Mouse (Mus musculus): ENCODE data around the gene Sigirr.

Sigirr gene

DNA sequence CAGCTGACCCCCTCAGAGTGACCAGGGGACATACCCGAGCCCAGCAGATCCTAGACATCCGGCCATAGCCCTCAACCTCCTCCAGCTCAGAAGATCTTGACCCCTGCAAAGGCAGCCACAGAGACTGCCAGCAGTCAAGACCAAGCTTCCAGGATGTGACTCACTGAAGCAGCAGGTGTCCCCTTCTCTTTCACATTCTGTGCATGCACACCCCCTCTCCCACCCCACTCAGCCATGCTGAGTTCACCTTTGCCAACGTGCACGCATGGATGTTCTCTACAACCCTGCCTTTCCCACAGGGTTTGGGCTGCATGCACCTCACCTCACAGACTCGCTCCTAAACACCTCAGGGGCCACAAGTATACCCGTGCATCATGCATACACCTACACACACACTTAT, 4.4 kb downstream of the Sigirr start:
- DNase-seq = no peak

DNA sequence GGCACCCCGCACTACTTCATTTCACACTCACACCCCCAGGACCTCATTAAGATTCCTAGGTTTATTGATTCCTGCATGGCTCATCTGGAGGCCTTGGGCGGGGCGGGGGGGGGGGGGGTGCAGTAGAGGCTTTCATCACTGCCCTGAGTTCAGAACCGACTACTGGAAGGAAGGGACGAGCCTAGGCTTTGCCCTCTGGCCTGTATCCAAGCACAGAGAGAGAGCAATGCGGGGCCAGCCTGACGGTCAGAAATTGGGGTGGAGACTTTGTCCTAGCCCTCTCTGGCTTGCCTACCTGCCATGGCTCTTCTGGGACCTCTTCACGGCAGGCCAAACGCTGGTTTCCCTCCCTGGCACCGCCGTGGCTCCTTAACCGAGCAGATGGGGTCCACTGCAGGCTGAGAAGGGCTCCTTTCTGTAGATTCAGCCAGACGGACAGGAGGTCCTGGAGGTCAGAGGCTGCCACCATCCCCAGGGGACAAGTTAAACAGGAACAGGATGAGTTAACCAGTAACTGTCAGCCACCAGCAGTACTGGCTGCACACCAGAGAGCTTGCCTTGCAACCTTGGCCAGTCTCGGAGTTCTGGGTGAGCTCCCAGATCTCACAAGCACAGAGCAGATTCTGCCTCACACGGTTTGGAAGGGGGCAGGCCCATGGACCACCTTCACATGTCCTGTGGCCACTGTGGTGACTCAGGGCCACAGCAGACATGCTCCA, 5.7 kb downstream of the Sigirr start:
- no peak for DNase-seq

DNA sequence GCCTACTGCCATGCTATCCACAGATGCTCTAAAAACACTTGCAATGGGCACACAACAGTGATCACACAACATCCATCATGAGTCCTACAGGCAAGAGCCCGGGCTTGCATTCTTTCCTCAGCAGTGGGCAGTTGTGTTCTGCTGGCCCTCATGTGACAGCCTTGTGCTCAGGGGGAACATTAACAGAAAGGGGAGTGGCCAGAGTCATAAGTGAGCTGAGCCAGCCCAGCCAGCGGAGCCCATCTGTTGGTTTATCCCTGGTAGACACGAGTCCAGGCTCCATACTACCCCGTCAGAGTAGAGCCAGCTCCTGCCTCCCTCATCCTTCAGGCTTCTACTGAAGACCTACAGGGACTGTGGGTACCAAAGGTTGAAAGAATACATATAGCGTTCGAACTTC, 6.4 kb downstream of the Sigirr start:
- no peak for DNase-seq

DNA sequence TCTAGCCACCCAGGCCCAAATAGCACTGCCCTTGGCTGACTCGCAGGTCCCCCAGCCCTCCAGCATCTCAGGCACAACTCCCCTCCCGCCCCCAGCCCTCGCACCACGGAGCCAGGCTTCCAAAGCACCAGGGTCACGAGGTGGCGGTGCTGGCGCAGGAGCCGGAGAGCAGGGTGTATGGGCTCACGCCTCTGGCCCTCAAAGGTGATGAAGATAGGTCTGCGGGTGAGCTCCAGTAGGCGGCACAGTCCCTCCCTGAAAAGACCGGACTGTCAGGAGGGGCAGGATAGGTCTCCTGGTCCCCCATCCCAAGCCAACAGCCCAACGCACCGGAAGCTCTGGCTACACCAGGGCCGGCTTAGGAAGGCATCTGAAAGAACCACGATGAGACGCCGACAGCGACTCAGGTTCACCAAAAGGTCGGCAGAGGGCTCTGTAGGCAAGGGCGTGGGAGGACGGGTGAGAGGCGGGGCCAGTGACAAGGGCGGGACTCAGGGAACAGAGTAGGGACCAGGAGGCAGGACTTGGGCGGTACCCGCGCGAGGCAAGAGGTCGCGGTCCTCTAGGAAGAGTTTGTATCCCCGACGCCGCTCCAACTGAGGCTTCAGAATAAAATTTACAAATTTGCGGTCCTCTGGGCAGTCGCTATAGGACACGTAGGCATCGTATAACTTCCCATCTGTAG, 8.2 kb downstream of the Sigirr start:
- DNase-seq = peak; percentile 18

DNA sequence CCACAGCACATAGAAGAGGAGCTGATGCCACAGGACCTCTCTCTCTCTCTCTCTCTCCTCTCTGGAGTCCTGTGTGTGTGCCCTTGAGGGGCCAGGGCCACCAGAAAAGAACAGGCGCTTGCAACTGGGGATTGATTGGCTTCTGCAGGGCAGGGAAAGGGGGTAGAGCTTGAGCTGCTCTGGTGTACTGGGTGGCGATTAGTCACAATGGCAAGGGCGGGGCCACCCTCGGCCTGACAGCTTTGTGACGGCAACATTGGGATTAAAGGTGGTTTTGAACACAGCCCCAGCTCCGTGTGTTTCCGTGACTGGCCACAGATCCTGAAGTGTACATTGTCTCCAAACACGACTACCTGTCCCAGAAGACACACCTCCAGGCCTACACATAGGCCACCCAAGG, 10.1 kb downstream of the Sigirr start:
- DNase-seq = no peak

DNA sequence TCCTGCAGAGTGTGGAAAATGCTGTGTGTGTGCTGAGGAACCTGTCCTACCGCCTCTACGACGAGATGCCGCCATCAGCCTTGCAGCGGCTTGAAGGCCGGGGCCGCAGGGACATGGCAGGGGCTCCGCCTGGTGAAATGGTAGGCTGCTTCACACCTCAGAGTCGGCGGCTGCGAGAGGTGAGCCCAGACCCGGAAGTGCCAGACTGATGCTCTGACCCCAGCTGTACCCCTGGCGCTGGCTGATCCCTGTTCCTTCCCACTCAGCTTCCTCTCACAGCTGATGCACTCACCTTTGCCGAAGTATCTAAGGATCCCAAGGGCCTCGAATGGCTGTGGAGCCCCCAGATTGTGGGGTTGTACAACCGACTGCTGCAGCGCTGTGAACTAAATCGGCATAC, 11.9 kb downstream of the Sigirr start:
- DNase-seq = no peak

DNA sequence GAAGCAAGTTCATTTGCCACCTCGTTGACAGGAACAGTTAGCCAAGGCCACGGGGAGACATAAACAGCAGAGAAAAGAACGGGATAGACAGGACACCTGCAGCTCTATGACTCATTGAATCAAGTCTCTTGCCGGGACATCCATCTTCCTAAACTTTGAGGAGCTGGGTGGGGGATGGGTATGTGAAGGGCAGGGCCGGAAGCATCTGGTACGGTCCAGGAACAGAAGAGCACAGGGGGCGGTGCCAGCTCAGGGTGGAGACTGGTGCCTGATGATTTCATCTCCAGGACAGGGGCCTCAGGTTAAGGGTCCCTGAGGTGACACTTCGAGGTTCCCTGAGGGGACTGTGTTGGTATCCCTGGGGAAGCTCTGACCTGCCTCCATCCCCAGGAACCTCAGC, 12.5 kb downstream of the Sigirr start:
- DNase-seq = no peak

DNA sequence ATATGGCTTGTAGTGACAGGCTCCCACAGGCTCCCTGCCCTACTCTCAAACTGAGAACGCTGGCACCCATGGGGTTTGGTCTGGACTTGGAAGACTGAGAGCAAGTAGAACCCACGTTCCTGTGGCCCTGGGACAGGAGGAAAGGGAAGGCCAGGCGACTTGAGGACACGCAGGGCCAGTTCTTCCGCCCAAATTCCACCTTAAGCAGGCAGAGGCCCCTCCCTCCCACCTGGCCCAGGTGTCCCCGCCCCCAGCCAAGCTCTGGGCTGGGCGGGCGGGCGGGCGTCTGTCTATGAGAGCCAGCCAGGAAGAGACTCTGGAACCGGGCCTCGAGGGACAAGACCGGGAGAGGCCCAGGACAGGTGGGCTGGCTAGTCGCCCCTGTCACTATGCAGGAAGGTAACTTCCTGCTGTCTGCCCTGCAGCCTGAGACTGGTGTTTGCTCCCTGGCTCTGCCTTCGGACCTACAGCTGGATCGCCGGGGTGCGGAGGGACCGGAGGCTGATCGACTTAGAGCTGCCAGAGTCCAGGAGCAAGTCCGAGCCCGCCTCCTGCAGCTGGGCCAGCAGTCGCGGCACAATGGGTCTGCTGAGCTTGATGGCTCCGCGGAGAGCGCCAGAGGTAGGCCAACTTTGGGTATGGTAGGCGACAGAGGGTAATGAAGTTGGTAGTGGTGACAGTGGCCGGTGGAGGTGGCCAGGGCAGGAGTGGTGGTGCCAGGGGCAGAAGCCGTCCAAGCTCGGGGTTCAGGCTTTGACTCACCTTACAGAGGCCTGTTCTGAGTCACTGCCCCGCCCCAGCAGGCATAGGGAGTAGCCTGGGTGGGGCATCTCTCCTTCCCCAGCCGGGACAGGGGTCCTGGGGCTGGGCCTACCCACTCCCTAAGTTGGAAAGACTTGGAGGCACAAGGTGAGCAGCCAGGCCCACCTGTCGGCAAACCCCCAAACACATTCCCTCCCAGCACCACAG, 20.6 kb downstream of the Sigirr start:
- no peak for DNase-seq

DNA sequence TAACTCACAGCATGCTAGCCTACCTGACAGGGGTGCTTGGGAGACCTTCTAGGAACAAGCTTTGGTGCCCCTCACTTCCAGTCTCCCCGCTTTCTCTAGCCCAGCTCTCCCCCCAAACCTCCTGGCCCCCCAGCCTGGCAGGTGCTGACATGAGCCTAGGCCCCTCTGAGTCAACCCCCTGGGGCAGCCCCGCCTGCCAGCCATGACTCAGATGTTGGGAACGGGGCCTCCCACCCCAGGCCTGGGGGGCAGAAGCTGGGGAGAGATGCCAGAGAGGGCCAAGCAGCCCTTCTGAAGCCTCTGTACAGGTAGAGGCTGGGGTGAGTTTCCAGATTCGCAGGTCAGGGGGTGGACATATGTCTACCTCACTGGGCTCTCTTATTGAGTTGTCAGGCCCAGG, 21.5 kb downstream of the Sigirr start:
- no peak for DNase-seq

DNA sequence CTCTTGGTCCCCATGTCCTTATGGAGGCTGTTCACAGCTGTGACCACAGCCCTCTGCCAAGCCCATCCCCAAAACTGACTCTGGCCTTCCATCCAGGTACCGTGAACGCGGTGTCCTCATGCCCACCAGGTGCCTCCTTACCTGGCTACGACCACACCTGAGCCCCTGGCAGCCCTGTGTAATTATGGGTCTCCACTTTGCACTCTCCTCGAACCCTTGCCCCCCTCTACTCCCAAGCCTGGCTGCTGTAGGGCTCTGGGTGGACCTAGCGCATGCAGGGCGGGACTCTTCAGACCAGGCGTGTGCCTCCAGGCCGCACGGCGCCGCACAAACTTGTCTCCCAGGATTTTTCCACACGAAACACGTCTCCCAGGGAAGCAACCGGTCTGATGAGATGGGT, 22.5 kb downstream of the Sigirr start, which contains the start of gene Pkp3:
Gene Pkp3, plus strand, starts transcription at position 378 of the 400 bp plus-strand sequence.
- DNase-seq = no peak

DNA sequence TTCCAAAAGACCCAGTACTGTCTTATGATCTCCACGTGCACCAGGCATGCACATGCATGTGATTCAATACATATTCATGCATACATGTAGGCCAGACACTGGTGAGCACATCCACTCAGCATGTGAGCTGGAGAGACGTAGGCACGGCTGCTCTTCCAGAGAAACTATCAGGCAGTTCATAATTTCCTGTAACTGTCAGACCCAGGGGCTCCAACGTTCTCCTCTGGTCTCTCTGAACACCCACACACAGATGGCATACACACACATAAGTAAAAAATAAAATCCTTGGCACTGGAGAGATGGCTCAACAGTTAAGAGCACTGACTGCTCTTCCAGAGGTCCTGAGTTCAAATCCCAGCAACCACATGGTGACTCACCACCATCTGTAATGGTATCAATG, 26.6 kb downstream of the Sigirr start:
- DNase-seq = no peak

DNA sequence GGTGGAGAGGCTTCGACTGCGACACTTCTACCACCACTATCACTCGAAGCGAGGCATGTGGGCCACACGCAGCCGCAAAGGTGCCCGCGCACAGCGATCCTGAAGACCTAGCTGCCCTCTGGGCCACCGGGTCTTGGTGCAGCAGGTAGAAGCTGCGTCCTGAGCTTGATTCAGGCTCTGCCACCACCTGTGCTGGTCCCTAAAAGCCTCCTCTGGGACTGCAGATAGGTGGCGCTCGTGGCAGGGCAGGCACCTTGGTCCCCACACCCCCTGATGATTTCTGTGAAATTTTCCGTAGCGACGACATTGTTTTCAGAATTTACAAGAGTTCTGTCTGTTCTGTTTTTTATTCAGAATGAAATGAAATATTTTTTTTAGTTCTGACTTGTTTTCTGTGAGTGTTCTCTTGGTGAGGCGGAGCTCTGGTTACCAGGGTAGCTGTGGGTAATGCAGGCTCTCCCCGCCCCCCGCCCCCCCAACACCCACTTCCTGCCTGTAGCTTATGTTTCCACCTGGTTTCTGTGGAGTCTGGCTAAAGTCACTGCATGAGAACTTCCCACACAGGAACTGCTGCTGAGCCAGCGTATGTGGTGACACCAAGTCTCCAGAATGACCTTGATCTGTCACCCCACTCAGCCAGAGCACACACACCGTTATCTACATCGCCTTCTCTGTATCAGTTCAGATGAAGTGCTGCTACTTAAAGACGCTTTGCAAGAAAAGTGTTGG, 28.2 kb downstream of the Sigirr start:
- no peak for DNase-seq

DNA sequence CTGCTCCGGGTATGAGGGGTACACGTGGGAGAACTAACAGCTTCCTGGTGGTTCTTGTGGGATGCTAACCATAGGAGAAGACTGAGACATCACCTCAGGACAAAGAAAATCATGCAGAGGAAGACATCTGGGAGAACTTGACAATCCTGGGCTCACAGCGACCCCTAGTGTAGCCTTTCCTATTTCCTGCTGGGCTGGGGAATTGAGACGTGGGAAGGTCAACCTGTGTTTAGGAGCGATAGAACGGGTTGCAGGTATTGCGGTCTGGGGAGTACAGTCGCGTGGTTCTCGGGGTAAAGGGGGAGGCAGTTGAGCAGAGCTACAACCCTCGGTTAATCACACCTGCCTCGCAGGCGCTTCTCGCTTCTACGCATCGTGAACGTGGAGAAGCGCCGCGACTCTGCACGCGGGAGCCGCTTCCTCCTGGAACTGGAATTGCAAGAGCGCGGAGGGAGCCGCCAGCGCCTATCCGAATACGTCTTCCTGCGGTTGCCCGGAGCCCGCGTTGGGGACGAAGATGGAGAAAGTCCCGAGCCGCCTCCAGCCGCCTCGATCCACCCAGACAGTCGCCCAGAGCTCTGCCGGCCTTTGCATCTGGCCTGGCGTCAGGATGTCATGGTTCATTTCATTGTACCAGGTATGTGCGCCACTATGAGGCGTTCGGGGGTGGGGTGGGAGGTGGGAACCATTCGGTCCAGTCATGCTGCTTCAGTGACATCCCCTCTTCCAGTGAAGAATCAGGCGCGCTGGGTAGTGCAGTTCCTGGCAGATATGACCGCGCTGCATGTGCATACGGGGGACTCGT, 30.1 kb downstream of the Sigirr start:
- peak; percentile 77 for DNase-seq

DNA sequence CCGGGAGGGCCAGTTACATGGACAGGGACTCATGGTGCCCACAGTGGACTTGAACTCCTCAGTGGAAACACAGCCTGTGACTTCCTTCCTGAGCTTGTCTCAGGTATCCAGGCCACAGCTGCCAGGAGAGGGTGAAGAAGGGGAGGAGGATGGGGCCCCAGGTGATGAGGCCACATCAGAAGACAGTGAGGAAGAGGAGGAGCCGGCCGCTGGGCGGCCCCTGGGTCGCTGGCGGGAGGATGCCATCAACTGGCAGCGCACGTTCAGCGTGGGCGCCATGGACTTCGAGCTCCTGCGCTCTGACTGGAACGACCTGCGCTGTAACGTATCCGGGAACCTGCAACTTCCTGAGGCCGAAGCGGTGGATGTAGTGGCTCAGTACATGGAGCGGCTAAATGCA, 32.0 kb downstream of the Sigirr start:
- no peak for DNase-seq

DNA sequence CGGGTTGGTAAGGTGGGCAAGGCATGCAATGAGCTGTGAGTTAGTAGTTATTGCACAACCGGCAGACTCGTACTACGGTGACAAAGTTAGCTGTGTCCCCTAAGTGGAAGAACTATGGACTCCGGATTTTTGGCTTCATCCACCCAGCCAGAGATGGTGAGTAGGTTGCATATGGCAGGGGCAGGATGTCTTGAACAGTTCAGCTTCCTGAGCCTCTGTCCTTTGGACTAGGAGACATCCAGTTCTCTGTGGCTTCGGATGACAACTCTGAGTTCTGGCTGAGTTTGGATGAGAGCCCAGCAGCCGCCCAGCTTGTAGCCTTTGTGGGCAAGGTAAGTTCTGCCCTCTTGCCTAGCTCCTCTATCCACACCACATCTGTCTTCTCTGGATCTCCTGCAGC, 35.8 kb downstream of the Sigirr start:
- no peak for DNase-seq

DNA sequence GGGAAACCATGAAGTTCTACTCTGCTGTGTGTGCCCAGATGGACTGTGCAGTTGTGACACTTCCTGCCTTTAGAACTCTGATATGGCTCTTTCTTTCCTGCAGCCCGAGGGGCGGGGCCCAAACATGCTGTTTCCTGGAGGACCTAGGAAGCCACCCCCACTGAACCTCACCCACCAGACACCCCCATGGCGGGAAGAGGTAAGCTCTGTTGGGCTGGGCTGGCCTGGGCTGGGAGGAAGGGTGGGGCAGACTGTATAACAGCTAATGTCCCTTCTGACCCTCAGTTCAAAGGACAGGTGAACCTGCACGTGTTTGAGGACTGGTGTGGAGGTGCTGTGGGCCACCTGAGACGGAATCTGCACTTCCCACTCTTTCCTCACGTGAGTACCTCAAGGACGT, 36.2 kb downstream of the Sigirr start:
- DNase-seq = no peak

DNA sequence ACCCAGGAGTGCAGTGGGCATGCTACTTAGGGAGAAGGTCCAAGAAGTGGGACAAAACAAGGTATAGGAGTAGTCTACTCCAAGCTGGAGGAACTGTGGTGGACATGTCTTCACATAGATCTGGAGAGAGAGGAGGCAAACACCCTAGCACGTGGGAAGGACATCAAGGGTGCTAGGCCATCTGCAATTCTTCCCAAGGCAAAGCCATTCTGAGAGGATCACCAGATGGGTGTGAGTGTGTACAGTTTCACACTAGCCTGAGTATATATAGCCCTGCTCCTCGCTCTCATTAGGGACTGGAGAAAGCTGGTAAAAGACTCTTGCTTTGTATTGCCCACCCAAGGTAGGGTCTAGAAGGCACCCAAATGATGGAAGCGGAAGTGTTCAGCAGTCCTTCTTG, 37.0 kb downstream of the Sigirr start:
- no peak for DNase-seq

DNA sequence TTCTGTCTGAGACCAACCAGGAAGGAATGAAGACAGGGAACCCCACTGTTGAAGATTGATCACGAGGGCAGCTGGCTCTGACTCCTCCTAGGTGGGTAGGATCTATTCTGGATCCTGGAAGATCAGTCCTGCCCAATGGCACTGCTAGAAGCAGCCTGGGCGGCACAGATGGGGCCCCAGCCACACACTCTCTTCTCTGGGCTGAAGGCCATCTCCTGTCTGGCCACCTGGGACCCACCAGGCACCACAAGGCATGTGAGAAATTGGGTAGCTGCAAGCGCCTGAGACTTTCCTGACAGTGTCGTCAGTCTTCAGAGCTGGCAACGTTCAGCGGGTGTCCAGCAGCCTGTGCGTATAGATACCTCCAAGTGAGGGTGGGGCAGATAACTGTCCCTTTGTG, 37.8 kb downstream of the Sigirr start:
- no peak for DNase-seq

DNA sequence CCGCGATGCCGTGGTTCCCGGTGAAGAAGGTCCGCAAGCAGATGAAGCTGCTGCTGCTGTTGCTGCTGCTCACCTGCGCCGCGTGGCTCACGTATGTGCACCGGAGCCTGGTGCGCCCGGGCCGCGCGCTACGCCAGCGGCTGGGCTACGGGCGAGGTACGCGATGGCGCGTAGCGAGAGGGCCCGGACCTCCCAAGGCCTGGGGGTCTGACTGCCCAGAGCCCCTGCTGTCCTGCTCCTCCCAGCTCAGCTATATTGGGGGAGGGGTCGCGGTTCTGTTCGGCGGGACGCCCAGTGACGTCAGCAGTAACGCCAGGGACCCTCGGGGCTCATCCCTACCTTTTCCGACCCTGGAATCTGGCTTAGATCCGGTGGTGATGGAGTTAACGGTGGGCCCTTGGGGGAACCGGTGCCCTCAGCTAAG, 39.1 kb downstream of the Sigirr start:
- no peak for DNase-seq

DNA sequence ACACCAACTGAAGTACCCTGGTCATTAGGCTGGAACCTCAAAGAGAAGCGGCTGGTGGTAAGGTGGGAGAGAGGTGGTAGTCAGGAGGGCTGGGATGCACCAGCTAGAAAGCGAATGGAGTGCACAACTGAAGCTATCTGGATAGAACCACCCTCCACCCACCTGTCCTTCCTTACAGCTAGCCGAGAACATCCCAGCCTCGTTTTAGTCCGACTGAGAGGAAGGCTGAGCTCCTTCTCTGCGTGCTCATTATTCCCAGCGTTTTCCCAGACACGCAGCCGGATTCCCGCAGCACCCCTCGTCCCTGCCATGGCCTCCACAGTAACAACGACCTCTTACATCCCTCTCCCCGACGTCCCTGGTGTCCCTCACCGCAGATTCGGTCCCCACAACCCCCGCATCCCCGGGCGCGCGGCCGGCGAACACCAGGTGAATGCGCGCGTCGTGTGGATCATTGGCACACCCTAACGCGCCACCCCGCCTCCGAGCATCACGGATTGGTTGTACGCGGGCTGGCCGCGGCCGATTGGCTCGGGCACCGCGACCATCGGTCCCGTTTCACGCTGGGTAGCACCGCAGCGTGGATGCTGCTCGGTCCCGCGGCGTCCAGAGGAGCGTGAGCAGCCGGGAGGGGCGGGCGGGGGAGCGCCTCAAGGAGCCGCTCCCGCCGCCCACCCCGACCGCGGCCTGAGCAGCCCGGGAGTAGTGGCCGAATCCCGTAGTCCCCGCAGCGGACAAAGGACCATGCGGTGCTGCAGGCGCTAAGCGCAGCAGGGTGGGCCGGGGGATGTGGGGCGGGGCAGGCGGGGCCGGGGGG, 39.7 kb downstream of the Sigirr start, which contains the start of gene B4galnt4:
Gene B4galnt4, plus strand, starts transcription at position 679 of the 817 bp plus-strand sequence.
- DNase-seq = peak; percentile 94

DNA sequence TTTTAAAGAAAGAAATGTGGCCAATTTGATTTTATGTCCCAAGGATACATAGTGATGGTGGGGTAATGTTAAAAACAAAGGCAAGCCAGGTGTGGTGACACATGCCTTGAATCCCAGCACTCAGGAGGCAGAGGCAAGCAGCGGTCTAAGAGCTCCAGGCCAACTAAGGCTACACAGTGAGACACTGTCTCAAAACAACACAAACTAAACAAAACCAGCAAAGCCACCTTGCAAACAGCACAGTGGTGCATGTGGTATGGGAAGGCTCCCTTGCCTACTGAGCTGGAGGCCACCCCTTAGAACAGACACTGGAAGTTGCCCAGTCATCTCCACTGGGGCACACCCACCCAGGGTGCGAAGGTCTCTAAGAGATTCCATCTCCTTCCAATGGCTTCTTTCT, 40.4 kb downstream of the Sigirr start:
- no peak for DNase-seq
